Mouse (Mus musculus): Measurements from ENCODE around the gene Dennd4c. TPM values are rescaled to one million over a fixed set of nuclear protein-coding genes. Genes with fewer than 3 reads are reported as not detected.
"Not testable (repeated sequence)": the region's sequence is repeated elsewhere in the genome, so short reads cannot be mapped to it uniquely, and the experiment has no call there.

Dennd4c gene
- polyA plus RNA-seq, 1 experiment from 2014 or later, result 7.2 TPM

GRCm38 (mm10) chr4:86814850-86815249 lies 66.5 kb downstream of the Dennd4c start:
- no peak overlapping the region for H3K9ac ChIP-seq
- ATAC-seq (ENCODE audit: insufficient number of reproducible peaks, low FRiP score, low TSS enrichment, low read depth), result no peak
- no peak overlapping the region for H3K27ac ChIP-seq (replicated peaks)
- H3K27me3 ChIP-seq, result no peaks in the 10 kb centered on the region
- H3K4me3 ChIP-seq (replicated peaks), result no peak overlapping the region
- peaks cover 6% of the 10 kb centered on the region; the same call in 1 of the 2 replicates for H3K36me3 ChIP-seq
- 75% methylated on average over 3 of the region's 3 CpGs for WGBS
- H3K4me2 ChIP-seq (replicated peaks), result no peak overlapping the region
- H3K9me3 ChIP-seq (replicated peaks), result no peaks in the 10 kb centered on the region
- no peaks in the 10 kb centered on the region for H3K4me1 ChIP-seq

GRCm38 (mm10) chr4:86823169-86823568 lies 74.8 kb downstream of the Dennd4c start:
- Histone ChIP-seq H3K9ac (no peak overlapping the region), H3K9me3 (replicated peaks) (no peaks in the 10 kb centered on the region), H3K36me3 (peaks cover 49% of the 10 kb centered on the region), H3K4me1 (no peaks in the 10 kb centered on the region), H3K4me3 (replicated peaks) (no peak overlapping the region), H3K27ac (replicated peaks) (no peak overlapping the region), H3K4me2 (replicated peaks) (no peak overlapping the region), H3K27me3 (no peaks in the 10 kb centered on the region)
- WGBS, result 57% methylated on average over 2 of the region's 2 CpGs
- ATAC-seq (ENCODE audit: insufficient number of reproducible peaks, low FRiP score, low TSS enrichment, low read depth), result no peak

- H3K9ac ChIP-seq, result no peak overlapping the region
- no peaks in the 10 kb centered on the region for H3K9me3 ChIP-seq (replicated peaks)
- ATAC-seq (ENCODE audit: insufficient number of reproducible peaks, low FRiP score, low TSS enrichment, low read depth), result no peak
- H3K4me2 ChIP-seq (replicated peaks), result no peak overlapping the region
- H3K27ac ChIP-seq (replicated peaks), result no peak overlapping the region
- H3K36me3 ChIP-seq, result peaks cover 58% of the 10 kb centered on the region
- 89% methylated on average over 7 of the region's 7 CpGs for WGBS
- H3K27me3 ChIP-seq, result no peaks in the 10 kb centered on the region
- H3K4me3 ChIP-seq (replicated peaks), result no peak overlapping the region
- H3K4me1 ChIP-seq, result no peaks in the 10 kb centered on the region
Measured at GRCm38 (mm10) chr4:86825143-86825542, 76.8 kb downstream of the Dennd4c start.

- H3K36me3 ChIP-seq, result peaks cover 43% of the 10 kb centered on the region
- no peak overlapping the region for H3K9ac ChIP-seq
- H3K9me3 ChIP-seq (replicated peaks), result no peaks in the 10 kb centered on the region
- H3K4me3 ChIP-seq (replicated peaks), result no peak overlapping the region
- H3K27ac ChIP-seq (replicated peaks), result no peak overlapping the region
- no peaks in the 10 kb centered on the region for H3K4me1 ChIP-seq
- H3K27me3 ChIP-seq, result no peaks in the 10 kb centered on the region
- ATAC-seq (ENCODE audit: insufficient number of reproducible peaks, low FRiP score, low TSS enrichment, low read depth), result no peak
- H3K4me2 ChIP-seq (replicated peaks), result no peak overlapping the region
- WGBS, result 96% methylated on average over 2 of the region's 2 CpGs
Measured at GRCm38 (mm10) chr4:86831896-86832295, 83.5 kb downstream of the Dennd4c start.

GRCm38 (mm10) chr4:86841141-86841540 lies 92.8 kb downstream of the Dennd4c start:
- H3K4me3 ChIP-seq (replicated peaks); ATAC-seq (ENCODE audit: insufficient number of reproducible peaks, low FRiP score, low TSS enrichment, low read depth); H3K4me2 ChIP-seq (replicated peaks); H3K9me3 ChIP-seq (replicated peaks); H3K27ac ChIP-seq (replicated peaks); H3K27me3 ChIP-seq; H3K4me1 ChIP-seq; H3K9ac ChIP-seq: not testable (repeated sequence)
- WGBS, result 97% methylated on average over 2 of the region's 2 CpGs
- H3K36me3 ChIP-seq, result peaks cover 62% of the 10 kb centered on the region

- Histone ChIP-seq H3K27me3 (no peaks in the 10 kb centered on the region), H3K4me3 (replicated peaks) (no peak overlapping the region), H3K4me2 (replicated peaks) (no peak overlapping the region), H3K27ac (replicated peaks) (no peak overlapping the region), H3K9ac (no peak overlapping the region), H3K4me1 (no peaks in the 10 kb centered on the region), H3K9me3 (replicated peaks) (no peaks in the 10 kb centered on the region), H3K36me3 (peaks cover 56% of the 10 kb centered on the region)
- no peak for ATAC-seq (ENCODE audit: insufficient number of reproducible peaks, low FRiP score, low TSS enrichment, low read depth)
- 92% methylated on average over 3 of the region's 3 CpGs for WGBS
Measured at GRCm38 (mm10) chr4:86845384-86845783, 97.0 kb downstream of the Dennd4c start.

- H3K27me3 ChIP-seq, result no peaks in the 10 kb centered on the region
- no peak for ATAC-seq (ENCODE audit: insufficient number of reproducible peaks, low FRiP score, low TSS enrichment, low read depth)
Measured at GRCm38 (mm10) chr4:86847246-86847645, 98.9 kb downstream of the Dennd4c start.

GRCm38 (mm10) chr4:86851331-86851730 lies 103.0 kb downstream of the Dennd4c start:
- no peak overlapping the region for H3K4me3 ChIP-seq (replicated peaks)
- H3K4me2 ChIP-seq (replicated peaks), result no peak overlapping the region
- WGBS, result 75% methylated on average over 2 of the region's 2 CpGs
- H3K4me1 ChIP-seq, result 0 out of 2 replicates have a peak, but pooled peaks cover 4% of the 10 kb centered on the region
- no peak for ATAC-seq (ENCODE audit: insufficient number of reproducible peaks, low FRiP score, low TSS enrichment, low read depth)
- H3K9me3 ChIP-seq (replicated peaks), result no peaks in the 10 kb centered on the region
- H3K27me3 ChIP-seq, result no peaks in the 10 kb centered on the region
- H3K27ac ChIP-seq (replicated peaks), result no peak overlapping the region
- no peak overlapping the region for H3K9ac ChIP-seq
- H3K36me3 ChIP-seq, result peaks cover 50% of the 10 kb centered on the region

More at GRCm38 (mm10) chr4:86847246-86847645, 98.9 kb downstream of the Dennd4c start:
- Histone ChIP-seq H3K27ac (replicated peaks) (no peak overlapping the region), H3K9ac (no peak overlapping the region), H3K4me2 (replicated peaks) (no peak overlapping the region), H3K4me3 (replicated peaks) (no peak overlapping the region), H3K4me1 (no peaks in the 10 kb centered on the region), H3K36me3 (peaks cover 52% of the 10 kb centered on the region), H3K9me3 (replicated peaks) (no peaks in the 10 kb centered on the region)
- 87% methylated on average over 2 of the region's 2 CpGs for WGBS

- Histone ChIP-seq H3K9ac (no peak overlapping the region), H3K4me1 (0 out of 2 replicates have a peak, but pooled peaks cover 4% of the 10 kb centered on the region), H3K4me2 (replicated peaks) (no peak overlapping the region), H3K27ac (replicated peaks) (no peak overlapping the region), H3K4me3 (replicated peaks) (no peak overlapping the region), H3K27me3 (no peaks in the 10 kb centered on the region), H3K36me3 (peaks cover 50% of the 10 kb centered on the region), H3K9me3 (replicated peaks) (no peaks in the 10 kb centered on the region)
- WGBS, result 67% methylated on average over 3 of the region's 3 CpGs
- ATAC-seq (ENCODE audit: insufficient number of reproducible peaks, low FRiP score, low TSS enrichment, low read depth), result no peak
Measured at GRCm38 (mm10) chr4:86852018-86852417, 103.7 kb downstream of the Dennd4c start.

GRCm38 (mm10) chr4:86852813-86853590 lies 104.6 kb downstream of the Dennd4c start:
- no peak overlapping the region for H3K4me3 ChIP-seq (replicated peaks)
- H3K9ac ChIP-seq, result no peak overlapping the region
- no peak overlapping the region for H3K27ac ChIP-seq (replicated peaks)
- ATAC-seq (ENCODE audit: insufficient number of reproducible peaks, low FRiP score, low TSS enrichment, low read depth), result no peak
- WGBS, result 89% methylated on average over 4 of the region's 4 CpGs
- H3K27me3 ChIP-seq, result no peaks in the 10 kb centered on the region
- H3K4me2 ChIP-seq (replicated peaks), result no peak overlapping the region
- no peaks in the 10 kb centered on the region for H3K9me3 ChIP-seq (replicated peaks)
- peaks cover 41% of the 10 kb centered on the region for H3K36me3 ChIP-seq
- 0 out of 2 replicates have a peak, but pooled peaks cover 4% of the 10 kb centered on the region for H3K4me1 ChIP-seq

- H3K27me3 ChIP-seq, result no peaks in the 10 kb centered on the region
- H3K36me3 ChIP-seq, result peaks cover 30% of the 10 kb centered on the region
- peak overlapping the region; percentile 98 for H3K9ac ChIP-seq
- 0 out of 2 replicates have a peak, but pooled peaks have one; percentile 1 for ATAC-seq (ENCODE audit: insufficient number of reproducible peaks, low FRiP score, low TSS enrichment, low read depth)
- peak overlapping the region; percentile 78 for H3K4me2 ChIP-seq (replicated peaks)
- H3K27ac ChIP-seq (replicated peaks), result peak overlapping the region; percentile 98
- H3K4me1 ChIP-seq, result 0 out of 2 replicates have a peak, but pooled peaks cover 4% of the 10 kb centered on the region
- 2% methylated on average over 50 of the region's 50 CpGs for WGBS
- H3K9me3 ChIP-seq (replicated peaks), result no peaks in the 10 kb centered on the region
- peak overlapping the region; percentile 91 for H3K4me3 ChIP-seq (replicated peaks)
Measured at GRCm38 (mm10) chr4:86856304-86857112, 108.2 kb downstream of the Dennd4c start.
